ENCODE assay signal across 10 mouse cellular contexts in genomic region chr13:9760057-9760456, GRCm38 (mm10). TPM values are rescaled to one million over a fixed set of nuclear protein-coding genes. Genes with fewer than 3 reads are reported as not detected.
DNase-seq lines count a peak whose midpoint lies in the region; ATAC-seq and TF ChIP-seq lines count a peak whose summit lies in the region.
"Had no signal": no experiment of that assay in that cellular context is flagged by ENCODE, and none has a peak within 500 bp of the region (broad histone marks: within the 10 kb centered on the region; RNA-seq: fewer than 3 reads in every experiment).

No protein-coding gene starts in this region.

- no peak overlapping the region; the same call in 1 of the 2 replicates for H3K4me2 ChIP-seq in forebrain, embryonic 11.5 days (ENCODE audit: low read depth, low read length, severe bottlenecking)
- H3K4me2 ChIP-seq in CH12.LX (ENCODE audit: insufficient read depth, low read depth, poor library complexity, severe bottlenecking) = peak overlapping the region; percentile 22; the same call in 1 of the 2 replicates
- 0 out of 2 replicates have a peak overlapping the region, but pooled peaks have one; percentile 6 for H3K4me2 ChIP-seq in midbrain, embryonic 14.5 days (ENCODE audit: low read length)
- H3K4me2 ChIP-seq in kidney, embryonic 14.5 days (replicated peaks; ENCODE audit: low read depth, low read length) = no peak overlapping the region
- H3K4me2 ChIP-seq: embryonic facial prominence, embryonic 13.5 days; heart, embryonic 15.5 days had no signal

- no peaks in the 10 kb centered on the region for H3K9me3 ChIP-seq in forebrain, embryonic 11.5 days (ENCODE audit: control insufficient read depth, low read length)
- H3K9me3 ChIP-seq in forebrain, embryonic 10.5 days = no peaks in the 10 kb centered on the region
- no peaks in the 10 kb centered on the region for H3K9me3 ChIP-seq in CH12.LX (replicated peaks; ENCODE audit: low read length)
- no peaks in the 10 kb centered on the region for H3K9me3 ChIP-seq in midbrain, embryonic 14.5 days (ENCODE audit: control insufficient read depth, low read length)
- H3K9me3 ChIP-seq in kidney, embryonic 14.5 days (ENCODE audit: control insufficient read depth, low read length) = no peaks in the 10 kb centered on the region
- H3K9me3 ChIP-seq: embryonic facial prominence, embryonic 13.5 days; heart, embryonic 15.5 days had no signal

- no peak for TF ChIP-seq RAD21 in CH12.LX (IDR thresholded peaks at IDR 0.05; ENCODE audit: low read depth, low read length)

- in situ Hi-C loops in CH12.LX (cut with MboI; ENCODE audit: low pct_ligation_motif_present, low pct_unique_long_range_greater_than_20kb, low sequenced_read_pairs) = no loop called here

- no peak overlapping the region for H3K9ac ChIP-seq in forebrain, embryonic 11.5 days (ENCODE audit: low read length)
- H3K9ac ChIP-seq in CH12.LX (ENCODE audit: insufficient read depth, low read depth) = no peak overlapping the region
- H3K9ac ChIP-seq in midbrain, embryonic 14.5 days (replicated peaks; ENCODE audit: low read length) = no peak overlapping the region
- H3K9ac ChIP-seq in kidney, embryonic 14.5 days (ENCODE audit: low read depth, low read length) = no peak overlapping the region
- H3K9ac ChIP-seq: embryonic facial prominence, embryonic 13.5 days; heart, embryonic 15.5 days had no signal

- H3K27me3 ChIP-seq in forebrain, embryonic 11.5 days (ENCODE audit: control insufficient read depth, insufficient read depth, low read length) = no peaks in the 10 kb centered on the region
- no peaks in the 10 kb centered on the region for H3K27me3 ChIP-seq in forebrain, embryonic 10.5 days (ENCODE audit: poor library complexity, severe bottlenecking)
- H3K27me3 ChIP-seq in CH12.LX (replicated peaks) = no peaks in the 10 kb centered on the region
- no peaks in the 10 kb centered on the region for H3K27me3 ChIP-seq in midbrain, embryonic 14.5 days (ENCODE audit: control insufficient read depth, insufficient read depth, low read length)
- no peaks in the 10 kb centered on the region for H3K27me3 ChIP-seq in kidney, embryonic 14.5 days (ENCODE audit: control insufficient read depth, insufficient read depth, low read length)
- H3K27me3 ChIP-seq: embryonic facial prominence, embryonic 13.5 days; heart, embryonic 15.5 days had no signal

- peaks cover 20% of the 10 kb centered on the region; the same call in 1 of the 2 replicates for H3K4me1 ChIP-seq in forebrain, embryonic 11.5 days (replicated peaks; ENCODE audit: control insufficient read depth, insufficient read depth, low read length)
- peaks cover 59% of the 10 kb centered on the region for H3K4me1 ChIP-seq in forebrain, embryonic 10.5 days
- H3K4me1 ChIP-seq in CH12.LX (ENCODE audit: control insufficient read depth in 1 of 2, insufficient read depth in 2 of 2) = peaks cover 5 to 32% of the 10 kb centered on the region in 2 experiments
- peaks cover 35% of the 10 kb centered on the region for H3K4me1 ChIP-seq in midbrain, embryonic 14.5 days (ENCODE audit: control insufficient read depth, insufficient read depth, low read length)
- H3K4me1 ChIP-seq in kidney, embryonic 14.5 days (ENCODE audit: control insufficient read depth, insufficient read depth, low read length) = peaks cover 16% of the 10 kb centered on the region

- H3K27ac ChIP-seq in forebrain, embryonic 11.5 days (ENCODE audit: low read depth, low read length) = no peak overlapping the region
- no peak overlapping the region for H3K27ac ChIP-seq in forebrain, embryonic 10.5 days
- no peak overlapping the region; the same call in 1 of the 2 replicates for H3K27ac ChIP-seq in CH12.LX (ENCODE audit: insufficient read depth, low read depth)
- no peak overlapping the region for H3K27ac ChIP-seq in midbrain, embryonic 14.5 days (replicated peaks; ENCODE audit: low read depth, low read length)
- H3K27ac ChIP-seq in kidney, embryonic 14.5 days (ENCODE audit: low read depth, low read length) = no peak overlapping the region
- H3K27ac ChIP-seq: embryonic facial prominence, embryonic 13.5 days; heart, embryonic 15.5 days had no signal

- dilution Hi-C loops in CH12.LX (cut with MboI; ENCODE audit: extremely low pct_ligation_motif_present, extremely low pct_unique_long_range_greater_than_20kb, low sequenced_read_pairs) = no loop called here

- no peaks in the 10 kb centered on the region for H3K36me3 ChIP-seq in forebrain, embryonic 11.5 days (ENCODE audit: control insufficient read depth, insufficient read depth, low read length)
- H3K36me3 ChIP-seq in forebrain, embryonic 10.5 days (replicated peaks) = no peaks in the 10 kb centered on the region
- H3K36me3 ChIP-seq in CH12.LX (replicated peaks in 1 of 2; ENCODE audit: control insufficient read depth in 1 of 2, insufficient read depth in 1 of 2, low read length in 1 of 2) = peaks cover 0 to 9% of the 10 kb centered on the region in 2 experiments
- no peaks in the 10 kb centered on the region for H3K36me3 ChIP-seq in midbrain, embryonic 14.5 days (ENCODE audit: control insufficient read depth, insufficient read depth, low read length)
- H3K36me3 ChIP-seq in kidney, embryonic 14.5 days (ENCODE audit: control insufficient read depth, insufficient read depth, low read length) = no peaks in the 10 kb centered on the region
- H3K36me3 ChIP-seq: embryonic facial prominence, embryonic 13.5 days; heart, embryonic 15.5 days had no signal

- peaks cover 43% of the 10 kb centered on the region for H3K79me2 ChIP-seq in CH12.LX (replicated peaks; ENCODE audit: control insufficient read depth, extremely low read depth, insufficient read depth, poor library complexity, severe bottlenecking)

- intact Hi-C loops in heart, postnatal 36 days (cut with DNase I) = loop anchor here (5.0 to 10.0 kb wide), 3 partner anchors 58 to 765 kb away; partner anchors contain the start of genes Dip2c and Gtpbp4

- no peak for TF ChIP-seq POLR2A in CH12.LX (IDR thresholded peaks at IDR 0.05; ENCODE audit: low read depth, low read length)

- WGBS in forebrain, embryonic 11.5 days = 33% methylated on average over 6 of the region's 6 CpGs
- 66% methylated on average over 6 of the region's 6 CpGs for WGBS in forebrain, embryonic 10.5 days
- 4% methylated on average over 6 of the region's 6 CpGs for WGBS in midbrain, embryonic 14.5 days
- WGBS in kidney, embryonic 14.5 days = 80% methylated on average over 6 of the region's 6 CpGs

- TF ChIP-seq CTCF in CH12.LX (conservative IDR thresholded peaks at IDR 0.05 in 1 of 2, IDR thresholded peaks at IDR 0.05 in 1 of 2; ENCODE audit: low read depth in 2 of 2, low read length in 2 of 2) = no peak

- peak; percentile 39; the same call in 1 of the 2 replicates for ATAC-seq in forebrain, embryonic 11.5 days (replicated peaks; ENCODE audit: low FRiP score)
- ATAC-seq in granulocyte monocyte progenitor cell, adult 5-6 weeks (replicated peaks; ENCODE audit: poor library complexity, severe bottlenecking) = peak; percentile 78
- ATAC-seq in midbrain, embryonic 14.5 days (ENCODE audit: low FRiP score, low TSS enrichment) = no peak
- no peak for ATAC-seq in kidney, embryonic 14.5 days (ENCODE audit: low FRiP score, low TSS enrichment)

- peak; percentile 61 for DNase-seq in forebrain, embryonic 11.5 days (ENCODE audit: low spot score)
- DNase-seq in forebrain, embryonic 10.5 days (ENCODE audit: extremely low spot score, low spot score) = no peak
- DNase-seq in CH12.LX (ENCODE audit: extremely low read depth) = peak; percentile 82
- peak; percentile 39 for DNase-seq in midbrain, embryonic 14.5 days
- DNase-seq in urinary bladder, postnatal 14 days (ENCODE audit: low spot score) = no peak
- no peak for DNase-seq in heart, postnatal 36 days

- TF ChIP-seq EP300 in CH12.LX (IDR thresholded peaks at IDR 0.05; ENCODE audit: low read length) = 0 out of 2 replicates have a peak, but pooled peaks have one; percentile 34

- no peak overlapping the region for H3K4me3 ChIP-seq in forebrain, embryonic 11.5 days (ENCODE audit: low read depth, low read length)
- H3K4me3 ChIP-seq in forebrain, embryonic 10.5 days = no peak overlapping the region
- H3K4me3 ChIP-seq in CH12.LX (replicated peaks in 1 of 3; ENCODE audit: low read depth in 2 of 3, low read length in 2 of 3, poor library complexity in 1 of 3) = no peak overlapping the region
- H3K4me3 ChIP-seq in midbrain, embryonic 14.5 days (replicated peaks; ENCODE audit: low read depth, low read length) = no peak overlapping the region
- H3K4me3 ChIP-seq in kidney, embryonic 14.5 days (ENCODE audit: low read length) = no peak overlapping the region
- H3K4me3 ChIP-seq: embryonic facial prominence, embryonic 13.5 days; heart, embryonic 15.5 days had no signal

TF ChIP-seq in CH12.LX, 34 proteins besides CTCF, POLR2A, EP300 and RAD21 (continues in another document):
- TF ChIP-seq IRF4 (IDR thresholded peaks at IDR 0.05; ENCODE audit: low read depth, low read length) (peak; percentile 50; the same call in 1 of the 2 replicates), NRF1 (IDR thresholded peaks at IDR 0.05; ENCODE audit: low read depth, low read length) (peak; percentile 51; the same call in 1 of the 2 replicates), MAX (IDR thresholded peaks at IDR 0.05; ENCODE audit: low read length) (peak; percentile 50; the same call in 1 of the 2 replicates), SIN3A (IDR thresholded peaks at IDR 0.05; ENCODE audit: low read length) (0 out of 2 replicates have a peak, but pooled peaks have one; percentile 34), MEF2A (IDR thresholded peaks at IDR 0.05; ENCODE audit: borderline replicate concordance, low read depth, low read length) (peak; percentile 86), CHD2 (IDR thresholded peaks at IDR 0.05; ENCODE audit: low read length) (no peak), GABPA (IDR thresholded peaks at IDR 0.05; ENCODE audit: insufficient replicate concordance, low read depth, low read length) (no peak), E2F4 (IDR thresholded peaks at IDR 0.05; ENCODE audit: insufficient replicate concordance, low read depth, low read length) (no peak), BHLHE40 (IDR thresholded peaks at IDR 0.05; ENCODE audit: low read depth, low read length) (peak; percentile 96), ETS1 (conservative IDR thresholded peaks at IDR 0.05; ENCODE audit: low read depth, low read length) (peak; percentile 83), JUN (IDR thresholded peaks at IDR 0.05; ENCODE audit: insufficient read depth, low read depth, low read length) (no peak)

RNA-seq across cellular contexts. Expression of gene Zmynd11, which starts 5.1 kb away (rescaled TPM):
- polyA plus RNA-seq in forebrain, embryonic 11.5 days (2014; fragmentation: Nextera tagmentation; extraction: Ambion mirVana) = 138 and 160 TPM in 2 replicates
- polyA plus RNA-seq in forebrain, embryonic 10.5 days (2016; fragmentation: Nextera tagmentation; extraction: Ambion mirVana) = 103 and 104 TPM in 2 replicates
- total RNA-seq in CH12.LX (2012; rRNA removed) (18.1 and 20.9 TPM in 2 replicates), CH12.LX (2014; rRNA removed) (20.4 and 21.8 TPM in 2 replicates)
- polyA plus RNA-seq in CH12.LX (2012; ENCODE audit: insufficient read length, low read depth) = 29.3 and 32.2 TPM in 2 replicates
- total RNA-seq in granulocyte monocyte progenitor cell, adult 5-6 weeks (2014; fragmentation: Nextera tagmentation) = 40.3 and 45.5 TPM in 2 replicates
- total RNA-seq in granulocyte monocyte progenitor cell, adult 5-6 weeks (2017) = 47.2 and 52.7 TPM in 2 replicates
- polyA plus RNA-seq in midbrain, embryonic 14.5 days (2014; fragmentation: Nextera tagmentation; extraction: Ambion mirVana) = 146 and 198 TPM in 2 replicates
- 54.4 and 119 TPM in 2 replicates for polyA plus RNA-seq in kidney, embryonic 14.5 days (2014; fragmentation: Nextera tagmentation; extraction: Ambion mirVana)
- 100 to 1,000 TPM; 122 to 126 TPM for total RNA-seq in heart, postnatal 36 days (2021)

Comparison
In these comparisons a context has a peak if more than half of its experiments do, and no peak if none do; other contexts are left out.
1. DNase-seq: peak in forebrain, embryonic 11.5 days (single experiment), CH12.LX (single experiment) and midbrain, embryonic 14.5 days (single experiment); none in forebrain, embryonic 10.5 days (single experiment), urinary bladder, postnatal 14 days (single experiment) and heart, postnatal 36 days (0 of 2).
2. ATAC-seq: peak in forebrain, embryonic 11.5 days (single experiment) and granulocyte monocyte progenitor cell, adult 5-6 weeks (single experiment); none in midbrain, embryonic 14.5 days (single experiment) and kidney, embryonic 14.5 days (single experiment).
3. H3K4me2 ChIP-seq: peak in CH12.LX (single experiment) and midbrain, embryonic 14.5 days (single experiment); none in forebrain, embryonic 11.5 days (single experiment) and kidney, embryonic 14.5 days (single experiment).